Mouse (Mus musculus) skeletal muscle tissue, adult 2 months (tissue): ENCODE measurements at regions not wholly inside any gene's neighbourhood (a gene's known extent, or its start where the extent isn't known, plus 50 kb on each side); places are given as distances from the start of the nearest gene placed in this dataset.

Experiments used
- DNase-seq: peaks from one replicate; pipeline ENCODE4 v3.0.0-alpha.2; 2012; ENCODE audit warnings: low read depth, low spot score

GRCm38 (mm10) chr16:71952879-71953406 lies 355.2 kb upstream of the Robo1 start:
- no peak for DNase-seq

GRCm38 (mm10) chr16:71963579-71963978 lies 344.5 kb upstream of the Robo1 start:
- no peak for DNase-seq

DNA sequence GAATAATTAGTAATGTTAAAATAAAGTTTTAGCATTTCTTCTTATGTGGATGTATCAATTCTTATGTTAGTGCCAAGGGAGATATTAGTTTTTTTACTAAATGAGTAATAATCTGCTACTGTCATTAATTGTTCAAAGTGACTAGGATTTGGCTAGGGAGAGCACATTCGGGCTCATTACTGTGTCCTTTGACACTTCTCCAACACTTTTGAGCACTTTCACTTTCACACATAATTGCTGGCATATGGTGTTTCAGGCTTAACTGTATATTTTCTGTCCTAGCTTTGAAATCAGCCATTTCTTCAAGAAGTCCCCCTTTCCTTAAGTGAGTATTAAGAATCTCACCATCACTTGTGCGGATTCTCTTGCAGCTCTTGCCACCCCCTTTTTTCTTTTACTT lies 334.3 kb upstream of the Robo1 start:
- DNase-seq, result no peak

GRCm38 (mm10) chr16:71997634-71998278 lies 310.4 kb upstream of the Robo1 start:
- DNase-seq, result no peak

DNA sequence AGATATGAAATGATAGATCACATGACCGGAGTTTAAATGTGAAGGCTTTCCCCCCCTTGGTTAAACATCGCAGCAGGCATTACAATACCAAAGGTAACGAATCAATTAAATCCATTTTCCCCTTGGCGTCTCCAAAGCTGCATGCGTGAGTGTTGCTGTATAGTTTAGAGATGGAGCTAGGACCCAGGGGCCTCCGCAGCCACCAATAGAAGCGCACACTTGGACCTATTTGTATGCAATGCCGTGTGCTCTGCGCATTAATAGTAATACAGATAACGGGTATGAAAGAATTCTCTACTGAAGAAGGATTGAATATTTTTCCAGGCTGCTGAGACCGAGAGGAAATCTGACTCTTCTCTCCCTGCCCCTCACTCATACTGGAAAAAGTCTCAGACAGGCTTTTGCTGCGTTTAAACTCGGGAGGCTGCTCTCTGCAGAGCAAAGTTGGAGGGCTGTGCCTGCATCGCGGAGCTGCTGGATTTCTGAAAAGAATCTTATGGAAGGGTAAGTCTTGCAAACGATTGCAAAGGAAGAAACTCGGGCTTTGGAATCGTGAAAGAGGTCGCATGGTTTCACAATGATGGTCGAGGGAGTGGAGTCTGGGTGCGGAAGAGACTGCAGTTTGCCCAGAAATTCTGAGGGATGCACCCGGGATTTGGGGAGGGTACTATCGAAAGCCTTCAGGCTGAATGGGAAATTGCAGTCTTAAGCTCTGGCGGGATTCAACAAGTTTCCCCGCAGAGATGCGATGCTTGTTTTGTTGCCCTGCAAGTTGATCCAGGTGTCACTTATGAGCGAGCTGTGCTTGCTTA lies 280.5 kb upstream of the Robo1 start:
- no peak for DNase-seq

DNA sequence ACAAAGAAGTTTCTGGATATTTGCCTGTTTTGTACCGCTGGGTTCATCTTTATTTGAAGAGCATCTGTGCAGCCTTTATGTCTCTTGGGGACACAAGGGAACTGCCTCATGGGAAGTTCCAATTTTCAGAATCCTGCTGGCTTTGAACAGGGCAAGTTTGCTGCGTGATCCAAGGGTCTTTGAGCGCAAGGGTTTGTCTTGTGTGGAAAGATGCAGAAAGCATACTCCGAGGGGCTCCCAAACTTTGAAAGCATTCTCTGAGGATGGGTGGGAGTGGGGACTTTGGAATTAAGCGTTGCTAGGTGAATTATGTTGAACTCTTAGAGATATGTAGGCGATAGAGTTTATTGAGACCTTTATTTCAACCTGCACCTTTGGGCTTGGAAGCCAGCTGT lies 279.9 kb upstream of the Robo1 start:
- DNase-seq, result no peak

DNA sequence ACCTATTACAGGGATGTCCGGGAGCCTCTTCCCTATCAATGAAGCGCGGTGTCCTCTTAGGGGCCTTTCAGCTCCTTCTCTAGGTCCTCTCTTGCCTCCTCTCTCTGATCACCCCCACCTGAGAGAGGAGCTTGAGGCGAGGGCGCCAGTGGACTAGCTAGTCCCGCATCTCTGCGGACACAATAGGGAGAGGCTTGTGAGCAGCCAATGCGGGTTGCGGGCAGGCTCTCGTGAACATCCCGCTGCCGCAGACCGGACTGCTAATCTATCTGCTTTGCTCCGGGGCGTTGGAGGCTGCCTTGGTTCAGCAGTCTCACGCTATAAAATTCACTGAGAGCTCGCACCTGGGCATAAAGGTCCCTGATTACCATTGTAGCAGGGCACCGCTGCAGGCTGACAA lies 279.3 kb upstream of the Robo1 start:
- no peak for DNase-seq

GRCm38 (mm10) chr16:72029273-72029672 lies 278.8 kb upstream of the Robo1 start:
- DNase-seq, result no peak

GRCm38 (mm10) chr16:72068254-72068653 lies 239.9 kb upstream of the Robo1 start:
- DNase-seq, result no peak

GRCm38 (mm10) chr16:72069581-72069980 lies 238.5 kb upstream of the Robo1 start:
- no peak for DNase-seq

GRCm38 (mm10) chr16:72071756-72072471 lies 236.2 kb upstream of the Robo1 start:
- no peak for DNase-seq

DNA sequence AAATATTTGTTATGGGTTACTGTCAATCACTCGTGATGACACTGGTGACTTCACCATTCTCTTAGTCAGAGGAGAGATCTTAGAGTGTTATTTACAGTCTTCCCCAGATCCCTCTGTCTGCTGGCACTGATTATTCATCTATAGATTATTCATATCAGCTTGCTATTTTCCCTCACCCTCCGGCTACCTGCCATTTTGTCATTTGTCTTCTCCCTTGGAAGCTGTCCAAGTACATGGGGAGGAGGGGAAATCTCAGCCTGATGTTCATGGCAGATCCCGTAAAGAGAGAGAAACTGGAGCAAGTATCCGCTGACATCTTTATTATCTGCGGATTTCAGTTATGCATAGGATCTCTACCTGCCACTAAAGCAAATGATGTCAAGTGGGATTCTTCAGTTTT lies 222.9 kb upstream of the Robo1 start:
- no peak for DNase-seq

- no peak for DNase-seq
Observed at GRCm38 (mm10) chr16:72088053-72088452, 220.1 kb upstream of the Robo1 start.

DNA sequence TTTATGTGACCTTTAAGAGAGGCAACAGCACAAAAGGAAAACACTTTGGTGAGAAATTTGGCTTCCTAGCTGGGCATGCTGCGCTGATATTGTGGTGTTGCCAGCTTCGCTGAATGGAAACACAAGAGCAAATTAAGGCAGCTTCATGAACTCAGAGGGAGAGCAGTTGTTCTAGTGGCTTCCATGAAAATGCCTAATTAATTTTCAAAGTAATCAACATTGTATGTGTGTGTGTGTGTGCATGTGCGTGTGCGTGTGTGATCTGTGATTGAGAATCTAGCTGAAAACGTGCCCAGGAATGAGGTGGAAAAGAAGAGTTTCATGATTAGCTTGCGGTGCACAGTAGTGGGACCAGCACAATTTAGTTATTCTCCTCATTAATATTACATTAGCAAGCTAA lies 219.2 kb upstream of the Robo1 start:
- no peak for DNase-seq
